Mouse (Mus musculus) liver, embryonic 15.5 days (tissue): ENCODE measurements around the gene Sqstm1. TPM values are rescaled to one million over a fixed set of nuclear protein-coding genes. Genes with fewer than 3 reads are reported as not detected.
A peak's percentile ranks its signal among the peaks of the same experiment; 100 is the strongest.

Experiments
- ATAC-seq: fragments of 200-750 bp; cut with Nextera tagmentation; 2 replicates; pipeline ENCODE4 v1.8.0; 2017; ENCODE audit warnings: moderate number of reproducible peaks, mild to moderate bottlenecking, moderate library complexity; ENCODE audit not compliant: insufficient read depth
- H3K27ac ChIP-seq: fragments of 300-500 bp; sonication (generic); replicated peaks from 2 replicates; pipeline ENCODE4 v1.5.1; 2015; ENCODE audit warnings: mild to moderate bottlenecking, inconsistent platforms
- H3K27me3 ChIP-seq: fragments of 300-500 bp; sonication (generic); 2 replicates; pipeline ENCODE4 v1.6.1; 2015; ENCODE audit warnings: mild to moderate bottlenecking, inconsistent platforms
- H3K36me3 ChIP-seq: fragments of 300-500 bp; sonication (generic); replicated peaks from 2 replicates; pipeline ENCODE4 v1.6.1; 2015; ENCODE audit warnings: moderate library complexity, mild to moderate bottlenecking, inconsistent platforms
- H3K4me1 ChIP-seq: fragments of 300-500 bp; sonication (generic); replicated peaks from 2 replicates; pipeline ENCODE4 v1.6.1; 2015; ENCODE audit warnings: inconsistent platforms
- H3K4me2 ChIP-seq: fragments of 300-500 bp; sonication (generic); 2 replicates; pipeline ENCODE4 v1.6.1; 2015; ENCODE audit warnings: moderate library complexity, mild to moderate bottlenecking, inconsistent platforms
- H3K4me3 ChIP-seq: fragments of 300-500 bp; sonication (generic); replicated peaks from 2 replicates; pipeline ENCODE4 v1.5.1; 2015; ENCODE audit warnings: mild to moderate bottlenecking, inconsistent platforms
- H3K9ac ChIP-seq: fragments of 300-500 bp; sonication (generic); 2 replicates; pipeline ENCODE4 v1.6.1; 2015; ENCODE audit warnings: moderate library complexity, mild to moderate bottlenecking, inconsistent platforms
- H3K9me3 ChIP-seq: fragments of 300-500 bp; sonication (generic); replicated peaks from 2 replicates; pipeline ENCODE4 v1.6.1; 2016; ENCODE audit warnings: inconsistent platforms
- WGBS: fragments of 180-500 bp; shearing (Covaris S2); methylation state at CpG from one replicate; pipeline ENCODE4 v1.1.7; 2015; ENCODE audit warnings: mixed read lengths; ENCODE audit not compliant: insufficient replicate concordance; 5-methylcytosine and 5-hydroxymethylcytosine counted together
- polyA plus RNA-seq: library from polyadenylated mRNA; unstranded; fragments of >200 nt; fragmentation: Nextera tagmentation; extraction: Ambion mirVana; gene quantifications from 2 replicates; pipeline ENCODE4 v1.2.1, GENCODE M21; 2015

Sqstm1 gene
- polyA plus RNA-seq, 1 experiment from 2014 or later: 161 TPM

DNA sequence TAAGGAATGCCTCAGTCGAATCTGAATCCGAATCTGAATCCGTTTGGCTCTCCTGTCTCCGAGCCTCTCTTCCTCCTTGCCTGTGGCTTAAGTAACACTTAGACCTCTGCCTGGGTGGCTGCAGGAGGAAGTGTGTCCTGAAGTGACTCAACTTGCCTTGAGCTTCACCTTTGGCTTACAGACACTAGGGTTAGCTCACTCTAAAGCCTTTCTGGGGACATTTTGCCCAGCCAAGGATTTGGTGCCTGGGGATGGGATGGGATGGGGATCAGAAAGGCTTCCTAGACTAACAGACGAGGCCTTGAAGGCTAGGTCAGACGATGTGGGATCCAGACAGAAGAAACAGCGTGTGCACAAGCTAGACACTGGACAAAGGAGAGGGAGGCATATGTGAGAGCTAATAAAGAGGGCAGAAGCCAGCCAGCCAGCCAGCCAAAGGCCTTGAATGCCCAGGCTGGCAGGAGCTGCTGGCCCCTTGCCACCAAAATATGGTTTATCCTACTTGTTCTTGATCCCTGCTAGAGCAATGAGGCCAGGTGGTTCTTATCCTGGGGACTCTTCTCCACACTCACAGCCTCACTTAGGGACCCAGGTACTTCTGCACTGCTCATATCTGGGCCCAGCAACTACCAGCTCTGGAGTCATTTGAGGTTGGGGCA, 18.8 kb upstream of the Sqstm1 start:
- H3K36me3 ChIP-seq: peaks cover 41% of the 10 kb centered on the region
- no peak for ATAC-seq
- no peak overlapping the region for H3K9ac ChIP-seq
- peak overlapping the region; percentile 45 for H3K27ac ChIP-seq
- no peaks in the 10 kb centered on the region for H3K9me3 ChIP-seq
- 59% methylated on average over 7 of the region's 7 CpGs for WGBS
- no peaks in the 10 kb centered on the region for H3K27me3 ChIP-seq
- no peak overlapping the region for H3K4me3 ChIP-seq
- peaks cover 56% of the 10 kb centered on the region for H3K4me1 ChIP-seq
- H3K4me2 ChIP-seq: no peak overlapping the region

DNA sequence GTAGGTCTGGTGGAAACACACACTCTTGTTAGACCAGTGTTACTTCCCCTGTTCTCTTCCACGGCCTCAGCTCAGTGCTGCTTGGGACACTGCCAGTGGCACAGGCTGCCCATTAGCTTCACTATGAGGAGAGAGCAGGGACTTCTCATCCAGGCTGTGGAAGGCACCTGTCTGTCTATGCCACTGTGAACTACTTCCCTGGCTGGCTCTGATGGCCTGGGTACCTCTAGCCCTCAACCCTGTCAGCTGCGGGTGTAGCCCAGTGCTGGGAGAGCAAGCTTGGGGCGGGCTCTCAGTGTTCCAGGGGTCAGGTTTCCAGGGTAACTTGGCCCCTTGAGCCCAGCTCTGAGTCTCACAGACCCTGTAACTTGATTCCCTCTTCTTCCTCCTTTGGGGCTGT, 18.1 kb upstream of the Sqstm1 start:
- no peaks in the 10 kb centered on the region for H3K27me3 ChIP-seq
- H3K4me1 ChIP-seq: peaks cover 62% of the 10 kb centered on the region
- 53% methylated on average over 3 of the region's 3 CpGs for WGBS
- no peak overlapping the region for H3K4me2 ChIP-seq
- no peak overlapping the region for H3K9ac ChIP-seq
- H3K4me3 ChIP-seq: no peak overlapping the region
- H3K27ac ChIP-seq: peak overlapping the region; percentile 45
- no peaks in the 10 kb centered on the region for H3K9me3 ChIP-seq
- peaks cover 35% of the 10 kb centered on the region for H3K36me3 ChIP-seq
- ATAC-seq: no peak

GRCm38 (mm10) chr11:50227736-50228135, 17.1 kb upstream of the Sqstm1 start:
- Histone ChIP-seq H3K36me3 (peaks cover 24% of the 10 kb centered on the region), H3K9me3 (no peaks in the 10 kb centered on the region), H3K27me3 (no peaks in the 10 kb centered on the region), H3K9ac (no peak overlapping the region), H3K4me1 (peaks cover 72% of the 10 kb centered on the region), H3K4me3 (no peak overlapping the region), H3K4me2 (peak overlapping the region; percentile 86), H3K27ac (peak overlapping the region; percentile 97)
- ATAC-seq: no peak
- 82% methylated on average over 4 of the region's 4 CpGs for WGBS

DNA sequence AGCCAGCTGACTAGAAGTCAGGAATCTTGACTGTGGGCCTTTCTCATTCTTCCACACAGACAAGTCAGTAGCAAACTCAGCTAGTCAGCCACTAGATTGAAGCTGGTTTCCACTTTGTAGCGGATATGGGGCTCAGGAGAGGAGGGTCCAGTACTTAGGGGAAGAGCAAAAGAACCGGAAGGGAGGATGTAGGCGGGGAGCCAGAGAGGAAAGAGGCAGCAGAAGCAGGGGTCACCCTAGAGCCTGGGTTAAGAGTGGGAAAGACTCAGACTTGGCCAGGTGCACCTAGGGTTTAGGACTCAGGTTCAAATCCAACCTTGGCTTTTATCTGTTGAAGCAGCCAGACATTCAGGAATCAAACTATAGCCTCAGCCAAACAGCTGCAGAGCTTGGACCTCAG, 16.6 kb upstream of the Sqstm1 start:
- Histone ChIP-seq H3K27ac (peak overlapping the region; percentile 97), H3K9me3 (no peaks in the 10 kb centered on the region), H3K4me1 (peaks cover 77% of the 10 kb centered on the region), H3K4me3 (peak overlapping the region; percentile 94), H3K9ac (no peak overlapping the region; the same call in 1 of the 2 replicates), H3K27me3 (no peaks in the 10 kb centered on the region), H3K36me3 (peaks cover 19% of the 10 kb centered on the region), H3K4me2 (peak overlapping the region; percentile 86)
- WGBS: 62% methylated on average over 3 of the region's 3 CpGs
- ATAC-seq: no peak

DNA sequence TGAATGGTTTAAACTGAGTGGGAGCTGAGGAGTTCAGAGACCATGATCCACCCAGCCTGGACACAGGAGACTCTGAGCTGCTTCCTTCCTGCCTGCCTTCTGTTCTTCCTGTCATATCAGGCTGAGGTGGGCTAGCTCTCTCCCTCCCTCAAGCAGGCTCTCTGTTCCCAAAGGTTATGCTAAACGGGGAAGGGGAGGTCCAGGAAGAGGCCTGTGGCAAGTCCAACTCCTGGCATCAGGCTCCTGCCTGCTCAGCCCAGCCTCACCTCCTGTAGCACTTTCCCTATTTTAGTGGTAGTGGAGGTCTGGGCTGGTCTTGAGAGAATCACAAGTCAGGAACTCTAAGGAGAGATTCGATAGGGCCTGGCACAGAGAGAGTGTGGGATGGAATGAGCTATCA, 15.8 kb upstream of the Sqstm1 start:
- Histone ChIP-seq H3K4me1 (peaks cover 74% of the 10 kb centered on the region), H3K27me3 (no peaks in the 10 kb centered on the region), H3K27ac (peak overlapping the region; percentile 97), H3K9me3 (no peaks in the 10 kb centered on the region), H3K4me2 (peak overlapping the region; percentile 86), H3K36me3 (peaks cover 11% of the 10 kb centered on the region), H3K9ac (peak overlapping the region; percentile 99), H3K4me3 (peak overlapping the region; percentile 94)
- ATAC-seq: no peak
- WGBS: 16% methylated on average over 2 of the region's 2 CpGs

DNA sequence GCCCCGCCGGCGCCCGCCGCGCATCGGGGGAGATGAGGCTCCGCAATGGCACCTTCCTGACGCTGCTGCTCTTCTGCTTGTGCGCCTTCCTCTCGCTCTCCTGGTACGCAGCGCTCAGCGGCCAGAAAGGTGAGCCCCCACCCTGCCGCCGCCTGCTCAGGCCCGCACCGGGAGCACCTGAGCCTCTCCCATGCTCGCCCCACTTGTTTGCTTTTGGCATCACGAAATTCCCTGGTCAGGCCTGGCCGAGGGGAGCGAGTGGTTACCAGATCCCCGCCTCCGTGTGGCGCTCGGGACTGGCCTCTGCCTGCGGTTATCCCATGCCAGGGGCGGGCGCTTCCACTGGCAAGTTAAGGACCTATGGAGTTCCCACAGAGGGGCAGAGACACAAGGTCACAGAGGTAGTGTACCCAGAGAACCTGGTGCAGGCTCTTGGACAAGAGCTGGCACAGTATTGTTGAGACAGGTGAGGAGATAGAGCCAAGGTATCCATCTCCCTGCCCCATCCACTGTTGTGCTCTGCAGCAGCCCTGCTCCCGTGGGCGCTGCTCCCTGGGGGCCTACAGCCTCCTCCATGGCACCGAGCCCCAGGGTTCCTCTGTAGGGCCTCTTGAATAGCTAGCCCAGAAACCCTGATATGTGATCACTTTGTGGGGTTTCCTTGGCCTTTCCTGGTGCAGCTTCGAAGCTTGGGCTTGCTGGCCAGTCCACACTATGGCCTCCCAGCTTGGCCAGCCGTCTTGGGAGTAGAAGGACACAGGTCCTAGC, 15.2 kb upstream of the Sqstm1 start:
- WGBS: under 1% methylated on average over 34 of the region's 34 CpGs
- ATAC-seq: peak; percentile 7
- Histone ChIP-seq H3K27me3 (no peaks in the 10 kb centered on the region), H3K4me3 (peak overlapping the region; percentile 94), H3K36me3 (peaks cover 6% of the 10 kb centered on the region), H3K4me1 (peaks cover 71% of the 10 kb centered on the region), H3K9ac (peak overlapping the region; percentile 99), H3K27ac (peak overlapping the region; percentile 97), H3K9me3 (no peaks in the 10 kb centered on the region), H3K4me2 (peak overlapping the region; percentile 86)

GRCm38 (mm10) chr11:50224671-50225530, 14.3 kb upstream of the Sqstm1 start:
- ATAC-seq: peak; percentile 95
- Histone ChIP-seq H3K4me2 (peak overlapping the region; percentile 86), H3K4me1 (peaks cover 67% of the 10 kb centered on the region), H3K9me3 (no peaks in the 10 kb centered on the region), H3K36me3 (no peaks in the 10 kb centered on the region; the same call in 1 of the 2 replicates), H3K27ac (peak overlapping the region; percentile 97), H3K9ac (peak overlapping the region; percentile 99), H3K27me3 (no peaks in the 10 kb centered on the region), H3K4me3 (peak overlapping the region; percentile 94)
- WGBS: under 1% methylated on average over 70 of the region's 70 CpGs

DNA sequence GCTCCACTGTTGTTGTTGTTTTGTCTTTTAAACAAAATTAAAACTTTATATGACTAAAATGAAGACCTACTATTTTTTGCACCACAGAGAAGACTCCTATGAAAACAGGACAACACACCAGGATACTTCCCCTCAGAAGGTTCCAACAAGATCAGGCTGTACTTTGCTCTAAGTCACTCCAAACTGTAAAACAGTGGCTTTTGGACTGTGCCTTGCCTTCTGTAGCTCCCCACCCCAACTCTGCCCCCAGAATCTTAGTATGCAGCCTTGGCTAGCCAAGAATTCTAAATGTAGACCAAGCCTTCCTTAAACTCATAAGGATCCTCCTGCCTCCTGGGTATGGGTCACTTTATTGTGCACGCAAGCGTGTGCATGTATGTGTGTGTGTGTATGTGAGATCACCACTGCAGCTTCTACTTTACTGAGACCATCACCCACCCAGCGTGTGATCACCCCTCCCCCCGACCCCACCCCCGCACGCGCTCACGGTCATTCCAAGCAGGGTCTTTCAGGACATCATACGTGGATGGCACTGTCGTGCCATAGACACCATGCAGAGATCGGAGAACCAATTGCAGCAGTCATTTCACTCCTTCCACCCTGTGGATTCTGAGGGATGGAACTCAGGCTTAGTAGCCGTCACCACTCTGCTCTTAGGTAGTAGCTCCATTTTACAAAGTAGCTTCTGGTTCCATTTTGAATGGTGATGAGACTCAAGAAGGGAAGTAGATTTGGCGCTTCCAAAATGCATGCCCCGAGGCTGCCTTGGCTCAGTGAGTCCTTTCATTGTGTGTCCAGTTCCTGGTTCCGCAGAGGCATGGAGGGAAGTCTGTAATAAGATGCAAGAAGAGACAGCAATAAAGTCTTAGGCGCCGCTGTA, 13.4 kb upstream of the Sqstm1 start:
- no peak for ATAC-seq
- H3K4me3 ChIP-seq: peak overlapping the region; percentile 94
- H3K27me3 ChIP-seq: no peaks in the 10 kb centered on the region
- H3K9ac ChIP-seq: peak overlapping the region; percentile 99
- H3K4me1 ChIP-seq: peaks cover 67% of the 10 kb centered on the region
- 4% methylated on average over 17 of the region's 17 CpGs for WGBS
- peak overlapping the region; percentile 86 for H3K4me2 ChIP-seq
- no peaks in the 10 kb centered on the region; the same call in 1 of the 2 replicates for H3K36me3 ChIP-seq
- peak overlapping the region; percentile 97 for H3K27ac ChIP-seq
- H3K9me3 ChIP-seq: no peaks in the 10 kb centered on the region

GRCm38 (mm10) chr11:50222559-50223276, 12.1 kb upstream of the Sqstm1 start:
- Histone ChIP-seq H3K4me3 (peak overlapping the region; percentile 94), H3K27me3 (no peaks in the 10 kb centered on the region), H3K36me3 (no peaks in the 10 kb centered on the region; the same call in 1 of the 2 replicates), H3K4me2 (peak overlapping the region; percentile 86), H3K4me1 (peaks cover 69% of the 10 kb centered on the region), H3K27ac (peak overlapping the region; percentile 97; the same call in 1 of the 2 replicates), H3K9me3 (no peaks in the 10 kb centered on the region), H3K9ac (peak overlapping the region; percentile 99; the same call in 1 of the 2 replicates)
- WGBS: 57% methylated on average over 7 of the region's 7 CpGs
- no peak for ATAC-seq

GRCm38 (mm10) chr11:50219833-50220232, 9.2 kb upstream of the Sqstm1 start:
- H3K9ac ChIP-seq: no peak overlapping the region
- H3K27ac ChIP-seq: no peak overlapping the region
- no peak overlapping the region for H3K4me3 ChIP-seq
- H3K4me1 ChIP-seq: peaks cover 74% of the 10 kb centered on the region
- no peaks in the 10 kb centered on the region; the same call in 1 of the 2 replicates for H3K36me3 ChIP-seq
- WGBS: 31% methylated on average over 2 of the region's 2 CpGs
- no peaks in the 10 kb centered on the region for H3K9me3 ChIP-seq
- H3K27me3 ChIP-seq: no peaks in the 10 kb centered on the region
- H3K4me2 ChIP-seq: no peak overlapping the region
- ATAC-seq: no peak
